In genomic region chr4:41671500-41671899, GRCm38 (mm10) we compare ENCODE assay signal across 16 mouse cellular contexts. TPM values are rescaled to one million over a fixed set of nuclear protein-coding genes. Genes with fewer than 3 reads are reported as not detected.
DNase-seq lines count a peak whose midpoint lies in the region; ATAC-seq and TF ChIP-seq lines count a peak whose summit lies in the region.
"Had no signal": no experiment of that assay in that cellular context is flagged by ENCODE, and none has a peak within 500 bp of the region (broad histone marks: within the 10 kb centered on the region; RNA-seq: fewer than 3 reads in every experiment).

No protein-coding gene starts in this region.

- H3K27me3 ChIP-seq in forebrain, embryonic 10.5 days (ENCODE audit: poor library complexity, severe bottlenecking): peaks cover 42% of the 10 kb centered on the region
- H3K27me3 ChIP-seq in forebrain, postnatal 0 days (ENCODE audit: insufficient read depth, low read length): no peaks in the 10 kb centered on the region
- H3K27me3 ChIP-seq in midbrain, embryonic 10.5 days (ENCODE audit: low read depth, poor library complexity, severe bottlenecking): peaks cover 20% of the 10 kb centered on the region
- no peaks in the 10 kb centered on the region for H3K27me3 ChIP-seq in midbrain, embryonic 11.5 days (ENCODE audit: control insufficient read depth, insufficient read depth, low read length)
- H3K27me3 ChIP-seq in hindbrain, embryonic 15.5 days: no peaks in the 10 kb centered on the region

- TF ChIP-seq CTCF in forebrain, postnatal 0 days (IDR thresholded peaks at IDR 0.05; ENCODE audit: low read depth): no peak

- H3K27ac ChIP-seq in forebrain, embryonic 10.5 days: peak overlapping the region; percentile 89
- no peak overlapping the region for H3K27ac ChIP-seq in forebrain, postnatal 0 days (ENCODE audit: low read depth, low read length)
- peak overlapping the region; percentile 81 for H3K27ac ChIP-seq in midbrain, embryonic 10.5 days (replicated peaks)
- no peak overlapping the region; the same call in 1 of the 2 replicates for H3K27ac ChIP-seq in midbrain, embryonic 11.5 days (ENCODE audit: low read depth, low read length)
- no peak overlapping the region for H3K27ac ChIP-seq in hindbrain, embryonic 15.5 days (replicated peaks)
- H3K27ac ChIP-seq: heart, embryonic 13.5 days; kidney, postnatal 0 days had no signal

- H3K4me2 ChIP-seq in forebrain, postnatal 0 days (ENCODE audit: low read depth): no peak overlapping the region
- no peak overlapping the region for H3K4me2 ChIP-seq in midbrain, embryonic 11.5 days
- H3K4me2 ChIP-seq in hindbrain, embryonic 15.5 days: peak overlapping the region; percentile 15; the same call in 1 of the 2 replicates
- H3K4me2 ChIP-seq: heart, embryonic 13.5 days had no signal

- H3K9me3 ChIP-seq in forebrain, embryonic 10.5 days: no peaks in the 10 kb centered on the region
- no peaks in the 10 kb centered on the region for H3K9me3 ChIP-seq in forebrain, postnatal 0 days (ENCODE audit: low read length)
- H3K9me3 ChIP-seq in midbrain, embryonic 10.5 days (replicated peaks): no peaks in the 10 kb centered on the region
- no peaks in the 10 kb centered on the region for H3K9me3 ChIP-seq in midbrain, embryonic 11.5 days (ENCODE audit: control insufficient read depth, low read length)
- H3K9me3 ChIP-seq in hindbrain, embryonic 15.5 days: no peaks in the 10 kb centered on the region
- H3K9me3 ChIP-seq: heart, embryonic 13.5 days had no signal

- no peak for ATAC-seq in forebrain, postnatal 0 days
- ATAC-seq in midbrain, embryonic 11.5 days (ENCODE audit: low FRiP score): no peak
- ATAC-seq in hindbrain, embryonic 15.5 days (ENCODE audit: low FRiP score, low read depth): no peak

- no peak overlapping the region for H3K9ac ChIP-seq in forebrain, postnatal 0 days
- H3K9ac ChIP-seq in midbrain, embryonic 11.5 days (ENCODE audit: low read length): no peak overlapping the region
- no peak overlapping the region for H3K9ac ChIP-seq in hindbrain, embryonic 15.5 days

- no peak for DNase-seq in forebrain, embryonic 10.5 days (ENCODE audit: extremely low spot score, low spot score)
- no peak for DNase-seq in forebrain, postnatal 0 days
- DNase-seq in midbrain, embryonic 10.5 days (ENCODE audit: low spot score): no peak
- DNase-seq in midbrain, embryonic 11.5 days (ENCODE audit: low spot score, missing footprints): no peak
- DNase-seq in lung, postnatal 25 days (ENCODE audit: low spot score): no peak
- DNase-seq in adrenal gland, adult 18-20 months (ENCODE audit: low spot score in 2 of 2): no peak
- no peak for DNase-seq in right cerebral cortex, postnatal 10 days (ENCODE audit: low spot score in 2 of 2)
- DNase-seq: cerebellum, adult 8-10 months; gastrocnemius, postnatal 25 days; lung, postnatal 36 days; right cerebral cortex, postnatal 14 days had no signal

- H3K4me1 ChIP-seq in forebrain, embryonic 10.5 days: peaks cover 93% of the 10 kb centered on the region
- peaks cover 9% of the 10 kb centered on the region for H3K4me1 ChIP-seq in forebrain, postnatal 0 days (ENCODE audit: insufficient read depth)
- H3K4me1 ChIP-seq in midbrain, embryonic 10.5 days: peaks cover 72% of the 10 kb centered on the region
- peaks cover 31% of the 10 kb centered on the region for H3K4me1 ChIP-seq in midbrain, embryonic 11.5 days (ENCODE audit: control insufficient read depth, insufficient read depth, low read length)
- H3K4me1 ChIP-seq in hindbrain, embryonic 15.5 days (replicated peaks): peaks cover 44% of the 10 kb centered on the region

- peak overlapping the region; percentile 38 for H3K4me3 ChIP-seq in forebrain, embryonic 10.5 days
- no peak overlapping the region for H3K4me3 ChIP-seq in forebrain, postnatal 0 days (ENCODE audit: low read depth, low read length)
- no peak overlapping the region for H3K4me3 ChIP-seq in midbrain, embryonic 10.5 days
- no peak overlapping the region for H3K4me3 ChIP-seq in midbrain, embryonic 11.5 days (ENCODE audit: low read depth, low read length)
- H3K4me3 ChIP-seq in hindbrain, embryonic 15.5 days: no peak overlapping the region
- H3K4me3 ChIP-seq: heart, embryonic 13.5 days had no signal

- WGBS in forebrain, embryonic 10.5 days: 22% methylated on average over 5 of the region's 5 CpGs
- WGBS in forebrain, postnatal 0 days: 15% methylated on average over 5 of the region's 5 CpGs
- 48% methylated on average over 5 of the region's 5 CpGs for WGBS in midbrain, embryonic 10.5 days
- WGBS in midbrain, embryonic 11.5 days: 57% methylated on average over 5 of the region's 5 CpGs
- 36% methylated on average over 5 of the region's 5 CpGs for WGBS in hindbrain, embryonic 15.5 days

- H3K36me3 ChIP-seq in forebrain, embryonic 10.5 days (replicated peaks): peaks cover 90% of the 10 kb centered on the region
- 0 out of 2 replicates have a peak, but pooled peaks cover 6% of the 10 kb centered on the region for H3K36me3 ChIP-seq in forebrain, postnatal 0 days (ENCODE audit: insufficient read depth)
- H3K36me3 ChIP-seq in midbrain, embryonic 10.5 days: peaks cover 100% of the 10 kb centered on the region
- H3K36me3 ChIP-seq in midbrain, embryonic 11.5 days (ENCODE audit: control insufficient read depth, insufficient read depth, low read length): peaks cover 17% of the 10 kb centered on the region
- no peaks in the 10 kb centered on the region for H3K36me3 ChIP-seq in hindbrain, embryonic 15.5 days
- H3K36me3 ChIP-seq: heart, embryonic 13.5 days had no signal

RNA-seq across cellular contexts. Expression of gene Cntfr, which starts 25.4 kb away (rescaled TPM):
- 19.4 and 21.9 TPM in 2 replicates for polyA plus RNA-seq in forebrain, embryonic 10.5 days (2016; fragmentation: Nextera tagmentation; extraction: Ambion mirVana)
- 24.7 and 25.9 TPM in 2 replicates for total RNA-seq in forebrain, postnatal 0 days (2014; rRNA removed)
- 13.6 and 14.2 TPM in 2 replicates for polyA plus RNA-seq in forebrain, postnatal 0 days (2015; fragmentation: Nextera tagmentation; extraction: Ambion mirVana)
- polyA plus RNA-seq in midbrain, embryonic 10.5 days (2016; fragmentation: Nextera tagmentation; extraction: Ambion mirVana): 27.1 and 35.8 TPM in 2 replicates
- 25.7 and 33.8 TPM in 2 replicates for polyA plus RNA-seq in midbrain, embryonic 11.5 days (2014; fragmentation: Nextera tagmentation; extraction: Ambion mirVana)
- 29.1 and 33.0 TPM in 2 replicates for polyA plus RNA-seq in hindbrain, embryonic 15.5 days (2015; fragmentation: Nextera tagmentation; extraction: Ambion mirVana)
- 10 to 100 TPM; 36.2 to 36.6 TPM for total RNA-seq in adrenal gland, adult 18-20 months (2021)
- total RNA-seq: CH12.LX; monocyte, adult 5-6 weeks had no signal

RNA-seq across cellular contexts. Expression of gene Il11ra1, which starts 28.3 kb away (rescaled TPM):
- 82.0 and 90.0 TPM in 2 replicates for polyA plus RNA-seq in forebrain, embryonic 10.5 days (2016; fragmentation: Nextera tagmentation; extraction: Ambion mirVana)
- total RNA-seq in forebrain, postnatal 0 days (2014; rRNA removed): 16.8 and 17.2 TPM in 2 replicates
- 29.1 and 31.2 TPM in 2 replicates for polyA plus RNA-seq in forebrain, postnatal 0 days (2015; fragmentation: Nextera tagmentation; extraction: Ambion mirVana)
- 69.0 TPM in 2 replicates for polyA plus RNA-seq in midbrain, embryonic 10.5 days (2016; fragmentation: Nextera tagmentation; extraction: Ambion mirVana)
- 55.2 and 57.9 TPM in 2 replicates for polyA plus RNA-seq in midbrain, embryonic 11.5 days (2014; fragmentation: Nextera tagmentation; extraction: Ambion mirVana)
- polyA plus RNA-seq in hindbrain, embryonic 15.5 days (2015; fragmentation: Nextera tagmentation; extraction: Ambion mirVana): 39.4 and 41.6 TPM in 2 replicates
- 10 to 100 TPM; 83.8 to 95.0 TPM for total RNA-seq in adrenal gland, adult 18-20 months (2021)

RNA-seq across cellular contexts. Expression of gene Enho, which starts 31.4 kb away (rescaled TPM):
- polyA plus RNA-seq in forebrain, embryonic 10.5 days (2016; fragmentation: Nextera tagmentation; extraction: Ambion mirVana): 19.7 and 21.3 TPM in 2 replicates
- 106 and 130 TPM in 2 replicates for total RNA-seq in forebrain, postnatal 0 days (2014; rRNA removed)
- 117 and 122 TPM in 2 replicates for polyA plus RNA-seq in forebrain, postnatal 0 days (2015; fragmentation: Nextera tagmentation; extraction: Ambion mirVana)
- 23.2 and 31.4 TPM in 2 replicates for polyA plus RNA-seq in midbrain, embryonic 10.5 days (2016; fragmentation: Nextera tagmentation; extraction: Ambion mirVana)
- 30.4 and 32.9 TPM in 2 replicates for polyA plus RNA-seq in midbrain, embryonic 11.5 days (2014; fragmentation: Nextera tagmentation; extraction: Ambion mirVana)
- polyA plus RNA-seq in hindbrain, embryonic 15.5 days (2015; fragmentation: Nextera tagmentation; extraction: Ambion mirVana): 106 and 122 TPM in 2 replicates
- 1 to 10 TPM; 2.3 to 4.1 TPM for total RNA-seq in adrenal gland, adult 18-20 months (2021)
- total RNA-seq: monocyte, adult 5-6 weeks had no signal

RNA-seq across cellular contexts. Expression of gene Rpp25l, which starts 41.8 kb away (rescaled TPM):
- polyA plus RNA-seq in forebrain, embryonic 10.5 days (2016; fragmentation: Nextera tagmentation; extraction: Ambion mirVana): 97.3 and 98.1 TPM in 2 replicates
- 36.3 and 44.4 TPM in 2 replicates for total RNA-seq in forebrain, postnatal 0 days (2014; rRNA removed)
- polyA plus RNA-seq in forebrain, postnatal 0 days (2015; fragmentation: Nextera tagmentation; extraction: Ambion mirVana): 43.0 and 52.0 TPM in 2 replicates
- polyA plus RNA-seq in midbrain, embryonic 10.5 days (2016; fragmentation: Nextera tagmentation; extraction: Ambion mirVana): 86.4 and 91.5 TPM in 2 replicates
- polyA plus RNA-seq in midbrain, embryonic 11.5 days (2014; fragmentation: Nextera tagmentation; extraction: Ambion mirVana): 69.3 and 85.9 TPM in 2 replicates
- 58.7 and 58.8 TPM in 2 replicates for polyA plus RNA-seq in hindbrain, embryonic 15.5 days (2015; fragmentation: Nextera tagmentation; extraction: Ambion mirVana)
- total RNA-seq in adrenal gland, adult 18-20 months (2021): 10 to 100 TPM; 34.3 to 37.0 TPM

RNA-seq across cellular contexts. Expression of gene Dctn3, which starts 51.5 kb away (rescaled TPM):
- polyA plus RNA-seq in forebrain, embryonic 10.5 days (2016; fragmentation: Nextera tagmentation; extraction: Ambion mirVana): 141 and 142 TPM in 2 replicates
- total RNA-seq in forebrain, postnatal 0 days (2014; rRNA removed): 184 and 251 TPM in 2 replicates
- polyA plus RNA-seq in forebrain, postnatal 0 days (2015; fragmentation: Nextera tagmentation; extraction: Ambion mirVana): 378 and 438 TPM in 2 replicates
- polyA plus RNA-seq in midbrain, embryonic 10.5 days (2016; fragmentation: Nextera tagmentation; extraction: Ambion mirVana): 150 and 167 TPM in 2 replicates
- 154 and 155 TPM in 2 replicates for polyA plus RNA-seq in midbrain, embryonic 11.5 days (2014; fragmentation: Nextera tagmentation; extraction: Ambion mirVana)
- 298 and 299 TPM in 2 replicates for polyA plus RNA-seq in hindbrain, embryonic 15.5 days (2015; fragmentation: Nextera tagmentation; extraction: Ambion mirVana)
- total RNA-seq in adrenal gland, adult 18-20 months (2021): 100 to 1,000 TPM; 115 to 123 TPM

Comparison
In these comparisons a context has a peak if more than half of its experiments do, and no peak if none do; other contexts are left out.
1. H3K27ac ChIP-seq: peak in forebrain, embryonic 10.5 days (single experiment) and midbrain, embryonic 10.5 days (single experiment); none in forebrain, postnatal 0 days (single experiment), midbrain, embryonic 11.5 days (single experiment) and hindbrain, embryonic 15.5 days (single experiment).